Mouse (Mus musculus) liver, embryonic 14.5 days (tissue): ENCODE results near the gene Zbed3. TPM values are rescaled to one million over a fixed set of nuclear protein-coding genes. Genes with fewer than 3 reads are reported as not detected.

ENCODE experiments used
- ATAC-seq: fragments of 200-750 bp; cut with Nextera tagmentation; 2 replicates; pipeline ENCODE4 v1.8.0; 2017; ENCODE audit warnings: moderate number of reproducible peaks, mild to moderate bottlenecking, moderate library complexity; ENCODE audit not compliant: insufficient read depth
- DNase-seq, 3 experiments: peaks; one replicate each; pipeline ENCODE4 v3.0.0-alpha.2; 2012 to 2013; ENCODE audit warnings: low read depth in 3 of 3, low spot score in 3 of 3
- H3K27ac ChIP-seq: fragments of 300-500 bp; sonication (generic); 2 replicates; pipeline ENCODE4 v1.5.1; 2014; ENCODE audit warnings: moderate library complexity, mild to moderate bottlenecking, control low read depth, inconsistent platforms
- H3K27me3 ChIP-seq: fragments of 300-500 bp; sonication (generic); 2 replicates; pipeline ENCODE4 v1.6.1; 2014; ENCODE audit warnings: mild to moderate bottlenecking, low read length, moderate library complexity; ENCODE audit not compliant: control insufficient read depth, insufficient read depth
- H3K36me3 ChIP-seq: fragments of 300-500 bp; sonication (generic); replicated peaks from 2 replicates; pipeline ENCODE4 v1.6.1; 2014; ENCODE audit warnings: low read depth; ENCODE audit not compliant: control insufficient read depth, insufficient read depth
- H3K4me1 ChIP-seq, 2 experiments: fragments of 200-500 bp in 1 of 2; fragments of 300-500 bp in 1 of 2; sonication (generic) in 1 of 2; replicated peaks; 2 replicates each; pipeline ENCODE4 v1.6.1; 2012 to 2014; ENCODE audit warnings: antibody characterized with exemption in 1 of 2, inconsistent platforms in 1 of 2, low read length in 1 of 2; ENCODE audit not compliant: control insufficient read depth in 2 of 2, insufficient read depth in 2 of 2
- H3K4me2 ChIP-seq: fragments of 300-500 bp; sonication (generic); 2 replicates; pipeline ENCODE4 v1.6.1; 2014; ENCODE audit warnings: low read depth, mild to moderate bottlenecking, control low read depth, moderate library complexity
- H3K4me3 ChIP-seq, 2 experiments: fragments of 200-500 bp in 1 of 2; fragments of 300-500 bp in 1 of 2; sonication (generic) in 1 of 2; 2 replicates each; pipeline ENCODE4 v1.5.1; 2012 to 2014; ENCODE audit warnings: low read depth in 2 of 2, low read length in 2 of 2, mild to moderate bottlenecking in 2 of 2, control low read depth in 1 of 2, inconsistent platforms in 1 of 2, moderate library complexity in 1 of 2; ENCODE audit not compliant: insufficient read depth in 1 of 2
- H3K9ac ChIP-seq: fragments of 300-500 bp; sonication (generic); replicated peaks from 2 replicates; pipeline ENCODE4 v1.6.1; 2014; ENCODE audit warnings: mild to moderate bottlenecking, control low read depth, moderate library complexity
- H3K9me3 ChIP-seq: fragments of 300-500 bp; sonication (generic); 2 replicates; pipeline ENCODE4 v1.6.1; 2016; ENCODE audit warnings: low read length, mixed read lengths; ENCODE audit not compliant: control insufficient read depth
- CTCF ChIP-seq: IDR thresholded peaks from 2 replicates; pipeline ENCODE4 v1.5.1; 2016; ENCODE audit warnings: antibody characterized with exemption, low read depth, control low read depth
- EP300 ChIP-seq: IDR thresholded peaks from 2 replicates; pipeline ENCODE4 v1.6.1; 2016; ENCODE audit warnings: antibody characterized with exemption, low read depth
- WGBS: fragments of 180-500 bp; shearing (Covaris S2); extraction: QIAGEN DNeasy Blood & Tissue Kit; methylation state at CpG from one replicate; pipeline ENCODE4 v1.1.7; 2014; ENCODE audit not compliant: insufficient replicate concordance; 5-methylcytosine and 5-hydroxymethylcytosine counted together
- polyA plus RNA-seq, 2 experiments: library from polyadenylated mRNA; depleted of rRNA in 1 of 2; stranded (reverse) in 1 of 2; unstranded in 1 of 2; fragments of >200 nt; fragmentation: Nextera tagmentation in 1 of 2; extraction: Ambion mirVana in 1 of 2; gene quantifications; 2 replicates each; pipeline versions ENCODE4 v1.2.1 to v1.2.3; 2012 to 2014

The Zbed3 gene
- polyA plus RNA-seq, 2 experiments = 4.1 to 4.6 TPM

DNA sequence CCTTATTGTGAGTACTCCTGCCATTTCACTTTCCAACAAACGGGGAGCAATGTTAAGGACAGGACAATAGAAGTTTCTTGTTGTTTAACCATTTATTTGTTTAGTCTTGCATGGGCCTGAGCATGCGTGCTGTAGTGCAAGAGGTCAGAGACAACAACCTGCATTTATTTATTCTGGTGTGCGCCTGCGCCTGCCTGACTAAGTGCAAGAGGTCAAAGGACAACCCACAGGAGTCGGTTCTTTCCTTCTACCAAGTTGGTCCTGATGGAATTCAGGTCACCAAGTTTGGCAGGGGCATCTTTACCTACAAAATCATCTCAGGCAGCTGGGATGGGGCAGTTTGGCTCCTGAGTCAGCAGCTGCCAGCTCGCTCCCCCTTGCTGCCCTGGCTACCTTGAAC, 22.5 kb downstream of the Zbed3 start:
- ATAC-seq (no peak), DNase-seq (no peak)
- H3K4me2 ChIP-seq = no peak overlapping the region
- no peak overlapping the region for H3K4me3 ChIP-seq
- H3K27me3 ChIP-seq = no peaks in the 10 kb centered on the region
- no peak overlapping the region for H3K9ac ChIP-seq
- no peaks in the 10 kb centered on the region for H3K4me1 ChIP-seq
- no peak overlapping the region for H3K27ac ChIP-seq
- 60% methylated on average over 6 of the region's 6 CpGs for WGBS
- no peaks in the 10 kb centered on the region for H3K9me3 ChIP-seq
- peaks cover 8% of the 10 kb centered on the region for H3K36me3 ChIP-seq
- TF ChIP-seq CTCF (no peak), EP300 (no peak)

DNA sequence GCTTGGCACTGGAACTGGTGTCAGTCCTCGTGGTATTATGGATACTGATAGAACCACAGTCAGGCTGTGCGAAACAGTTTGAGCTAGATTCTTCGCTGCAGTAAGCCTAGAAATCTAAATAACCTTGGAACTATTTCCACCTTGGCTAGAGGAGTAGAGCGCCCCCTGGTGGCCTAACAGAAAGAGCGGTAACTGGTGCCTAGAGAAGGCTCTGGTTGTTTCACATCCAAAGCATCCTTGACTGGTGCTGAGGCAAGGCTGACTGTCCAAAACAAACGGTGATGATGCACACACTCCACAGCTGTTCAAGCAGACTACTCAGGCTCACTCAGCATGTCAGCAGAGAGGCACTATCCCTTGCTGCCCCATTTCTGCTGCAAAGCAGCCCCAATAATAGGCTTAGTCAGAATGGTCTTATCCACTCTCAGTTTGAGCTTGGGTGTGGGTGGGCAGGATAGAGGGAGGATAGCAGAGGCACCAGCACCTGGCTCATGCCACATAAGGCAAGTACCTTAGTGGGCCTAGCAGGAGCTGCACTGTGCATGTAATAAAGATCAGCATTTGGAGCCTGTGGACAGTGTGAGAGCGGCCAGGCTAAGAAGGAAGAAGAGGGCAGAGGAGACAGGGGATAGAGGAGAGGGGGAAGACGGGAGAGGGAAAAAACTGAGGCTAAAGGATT, 23.7 kb downstream of the Zbed3 start:
- DNase-seq (peak in 1 of 3 experiments; percentile 41), ATAC-seq (peak; percentile 37; the same call in 1 of the 2 replicates)
- WGBS = 27% methylated on average over 8 of the region's 8 CpGs

DNA sequence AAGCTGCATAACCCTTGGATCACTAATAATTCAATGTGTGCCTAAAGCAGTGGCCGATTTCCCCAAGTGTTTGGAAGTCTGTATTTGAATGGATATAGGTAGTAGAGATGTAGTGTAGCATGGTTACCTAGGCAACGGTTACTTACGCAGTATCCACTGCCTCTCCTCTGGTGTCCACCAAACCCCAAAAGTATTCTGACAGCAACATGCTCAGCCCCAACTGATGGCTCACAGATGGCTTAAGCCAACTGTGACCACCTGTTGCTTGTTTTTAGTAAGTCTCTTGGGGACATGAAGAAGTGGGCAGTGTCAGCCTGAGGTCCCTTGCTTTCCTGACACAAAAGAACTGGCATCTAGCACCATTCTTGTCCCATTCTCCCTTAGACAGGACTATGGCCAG, 25.1 kb downstream of the Zbed3 start:
- H3K4me3 ChIP-seq = no peak overlapping the region
- TF ChIP-seq CTCF (no peak), EP300 (no peak)
- WGBS = 80% methylated on average over 3 of the region's 3 CpGs
- no peak for DNase-seq
- no peak overlapping the region for H3K4me2 ChIP-seq
- H3K27me3 ChIP-seq = no peaks in the 10 kb centered on the region
- no peaks in the 10 kb centered on the region for H3K9me3 ChIP-seq
- no peak for ATAC-seq
- H3K27ac ChIP-seq = no peak overlapping the region
- no peak overlapping the region for H3K9ac ChIP-seq
- peaks cover 29% of the 10 kb centered on the region for H3K36me3 ChIP-seq
- no peaks in the 10 kb centered on the region for H3K4me1 ChIP-seq

More for the DNA sequence above, 23.7 kb downstream of the Zbed3 start:
- Histone ChIP-seq H3K4me2 (no peak overlapping the region), H3K9me3 (no peaks in the 10 kb centered on the region), H3K4me1 (no peaks in the 10 kb centered on the region), H3K4me3 (no peak overlapping the region), H3K36me3 (peaks cover 20% of the 10 kb centered on the region), H3K27ac (no peak overlapping the region), H3K9ac (no peak overlapping the region), H3K27me3 (no peaks in the 10 kb centered on the region)
- peak; percentile 91 for TF ChIP-seq CTCF
- TF ChIP-seq EP300 = no peak

DNA sequence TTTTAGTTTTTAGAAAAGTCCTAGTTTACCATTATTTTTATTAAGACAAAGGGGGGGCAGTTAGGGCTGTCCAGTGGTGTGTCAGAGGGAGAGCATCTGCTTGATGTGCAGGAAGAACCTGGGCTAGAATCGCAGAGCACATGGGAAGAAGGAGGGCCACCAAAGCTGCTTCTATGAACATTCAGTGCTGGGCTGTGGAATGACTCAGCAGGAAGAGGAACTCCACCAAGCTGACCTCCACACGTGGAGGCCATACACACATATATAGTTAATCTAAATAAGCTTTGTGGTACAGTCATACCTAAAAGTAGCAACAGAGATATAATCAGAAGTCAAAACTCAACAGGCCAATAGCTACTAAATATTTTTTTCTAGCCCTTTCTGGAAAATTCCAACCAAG, 34.8 kb downstream of the Zbed3 start:
- TF ChIP-seq CTCF (no peak), EP300 (no peak)
- Histone ChIP-seq H3K36me3 (peaks cover 74% of the 10 kb centered on the region), H3K27me3 (no peaks in the 10 kb centered on the region), H3K27ac (no peak overlapping the region), H3K4me3 (no peak overlapping the region), H3K9ac (no peak overlapping the region), H3K4me2 (no peak overlapping the region), H3K9me3 (no peaks in the 10 kb centered on the region), H3K4me1 (no peaks in the 10 kb centered on the region)
- DNase-seq = no peak
- no peak for ATAC-seq
- WGBS = 33% methylated on average over 2 of the region's 2 CpGs

DNA sequence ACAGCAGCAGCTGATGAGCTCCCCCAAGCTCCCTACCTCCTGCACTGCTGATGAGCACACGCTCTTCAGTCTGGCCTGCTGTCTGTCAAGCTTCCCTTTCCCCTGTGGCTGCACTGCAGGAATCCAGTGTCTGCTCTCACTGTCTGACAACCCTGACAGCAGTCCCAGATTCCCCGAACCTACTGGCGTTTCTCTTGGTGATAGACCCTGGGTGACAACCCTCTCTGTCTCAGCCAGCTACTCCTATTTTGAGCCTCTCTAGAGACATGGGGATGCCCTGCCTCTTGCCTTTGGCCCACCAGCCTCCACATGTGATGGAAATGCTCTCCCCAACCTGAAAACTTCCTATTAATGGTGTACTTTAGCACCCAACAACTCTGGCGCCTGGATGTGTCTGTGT, 40.0 kb downstream of the Zbed3 start:
- TF ChIP-seq EP300 (no peak), CTCF (no peak)
- Histone ChIP-seq H3K9ac (no peak overlapping the region), H3K36me3 (peaks cover 61% of the 10 kb centered on the region), H3K27ac (no peak overlapping the region), H3K4me1 (peaks cover 4 to 7% of the 10 kb centered on the region in 2 experiments; a peak in 3 of 4 replicates), H3K27me3 (no peaks in the 10 kb centered on the region), H3K4me2 (no peak overlapping the region), H3K4me3 (no peak overlapping the region), H3K9me3 (no peaks in the 10 kb centered on the region)
- ATAC-seq (no peak), DNase-seq (no peak)
- 76% methylated on average over 4 of the region's 4 CpGs for WGBS
